Mouse (Mus musculus): ENCODE measurements around the gene Map4k2. TPM values are rescaled to one million over a fixed set of nuclear protein-coding genes. Genes with fewer than 3 reads are reported as not detected.

Gene Map4k2
- polyA plus RNA-seq, 1 experiment = 10.2 TPM

GRCm38 (mm10) chr19:6385821-6386220, 44.9 kb downstream of the Map4k2 start:
- no peak for TF ChIP-seq CEBPB (IDR thresholded peaks at IDR 0.05; ENCODE audit: low read depth)
- no peak for TF ChIP-seq CTCF (IDR thresholded peaks at IDR 0.05; ENCODE audit: control insufficient read depth, insufficient read depth, insufficient read length)
- no peak for TF ChIP-seq FOSL1 (IDR thresholded peaks at IDR 0.05; ENCODE audit: insufficient read depth, low read length, poor library complexity, severe bottlenecking)
- TF ChIP-seq MYOD1 (IDR thresholded peaks at IDR 0.05; ENCODE audit: control insufficient read depth, insufficient read length, low read depth) = no peak
- no peak for TF ChIP-seq USF1 (IDR thresholded peaks at IDR 0.05; ENCODE audit: low read depth)
- TF ChIP-seq MAX (IDR thresholded peaks at IDR 0.05) = no peak
- Histone ChIP-seq H3K4me3 (ENCODE audit: insufficient read depth, poor library complexity, severe bottlenecking) (no peak overlapping the region), H3K79me2 (ENCODE audit: control insufficient read depth, insufficient read depth) (no peaks in the 10 kb centered on the region), H3K27me3 (ENCODE audit: control insufficient read depth, insufficient read depth, insufficient read length) (no peaks in the 10 kb centered on the region), H3K79me3 (ENCODE audit: low read depth) (no peaks in the 10 kb centered on the region), H3ac (ENCODE audit: control insufficient read depth, insufficient read length, low read depth) (no peak overlapping the region), H3K36me3 (ENCODE audit: control insufficient read depth, insufficient read depth) (peaks cover under 1% of the 10 kb centered on the region)

DNA sequence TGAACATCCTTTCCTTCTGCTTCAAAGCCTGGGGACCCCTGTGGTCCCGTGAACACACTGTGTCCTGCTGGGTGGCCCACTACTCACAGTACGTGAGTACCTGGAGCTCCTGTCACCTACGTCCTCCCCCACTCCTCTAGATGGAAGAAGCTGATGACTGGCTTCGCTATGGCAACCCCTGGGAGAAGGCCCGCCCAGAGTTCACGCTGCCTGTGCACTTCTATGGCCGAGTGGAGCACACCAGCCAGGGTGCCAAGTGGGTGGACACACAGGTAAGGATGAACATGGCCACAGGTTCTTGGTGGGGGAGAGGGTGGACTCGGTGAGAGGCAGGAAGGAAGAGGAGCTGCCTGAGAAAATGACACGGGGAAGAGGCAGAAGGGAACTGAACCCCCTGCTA, 45.3 kb downstream of the Map4k2 start:
- no peaks in the 10 kb centered on the region for H3K79me2 ChIP-seq (ENCODE audit: control insufficient read depth, insufficient read depth)
- TF ChIP-seq FOSL1 (IDR thresholded peaks at IDR 0.05; ENCODE audit: insufficient read depth, low read length, poor library complexity, severe bottlenecking) (no peak), CTCF (IDR thresholded peaks at IDR 0.05; ENCODE audit: control insufficient read depth, insufficient read depth, insufficient read length) (no peak), USF1 (IDR thresholded peaks at IDR 0.05; ENCODE audit: low read depth) (no peak), MYOG (IDR thresholded peaks at IDR 0.05; ENCODE audit: control insufficient read depth, extremely low read depth, insufficient read length) (no peak), CEBPB (IDR thresholded peaks at IDR 0.05; ENCODE audit: low read depth) (no peak), MAX (IDR thresholded peaks at IDR 0.05) (no peak), MYOD1 (IDR thresholded peaks at IDR 0.05; ENCODE audit: control insufficient read depth, insufficient read length, low read depth) (no peak)
- no peak overlapping the region for H3K4me3 ChIP-seq (ENCODE audit: insufficient read depth, poor library complexity, severe bottlenecking)
- H3K36me3 ChIP-seq (ENCODE audit: control insufficient read depth, insufficient read depth) = no peaks in the 10 kb centered on the region
- H3K27me3 ChIP-seq (ENCODE audit: control insufficient read depth, insufficient read depth, insufficient read length) = no peaks in the 10 kb centered on the region
- no peak overlapping the region for H3ac ChIP-seq (ENCODE audit: control insufficient read depth, insufficient read length, low read depth)
- H3K79me3 ChIP-seq (ENCODE audit: low read depth) = no peaks in the 10 kb centered on the region

GRCm38 (mm10) chr19:6388006-6388405, 47.1 kb downstream of the Map4k2 start:
- H3ac ChIP-seq (ENCODE audit: control insufficient read depth, insufficient read length, low read depth) = no peak overlapping the region
- no peaks in the 10 kb centered on the region for H3K36me3 ChIP-seq (ENCODE audit: control insufficient read depth, insufficient read depth)
- no peaks in the 10 kb centered on the region for H3K79me3 ChIP-seq (ENCODE audit: low read depth)
- no peaks in the 10 kb centered on the region for H3K27me3 ChIP-seq (ENCODE audit: control insufficient read depth, insufficient read depth, insufficient read length)
- no peak overlapping the region for H3K4me3 ChIP-seq (ENCODE audit: insufficient read depth, poor library complexity, severe bottlenecking)
- H3K79me2 ChIP-seq (ENCODE audit: control insufficient read depth, insufficient read depth) = no peaks in the 10 kb centered on the region
- TF ChIP-seq CEBPB (IDR thresholded peaks at IDR 0.05; ENCODE audit: low read depth) = no peak
- TF ChIP-seq FOSL1 (IDR thresholded peaks at IDR 0.05; ENCODE audit: insufficient read depth, low read length, poor library complexity, severe bottlenecking) = no peak
- TF ChIP-seq CTCF (IDR thresholded peaks at IDR 0.05; ENCODE audit: control insufficient read depth, insufficient read depth, insufficient read length) = no peak
- no peak for TF ChIP-seq MAX (IDR thresholded peaks at IDR 0.05)
- no peak for TF ChIP-seq MYOD1 (IDR thresholded peaks at IDR 0.05; ENCODE audit: control insufficient read depth, insufficient read length, low read depth)
- no peak for TF ChIP-seq MYOG (IDR thresholded peaks at IDR 0.05; ENCODE audit: control insufficient read depth, extremely low read depth, insufficient read length)

- Histone ChIP-seq H3K4me3 (ENCODE audit: insufficient read depth, poor library complexity, severe bottlenecking) (no peak overlapping the region), H3K79me3 (ENCODE audit: low read depth) (no peaks in the 10 kb centered on the region), H3K36me3 (ENCODE audit: control insufficient read depth, insufficient read depth) (no peaks in the 10 kb centered on the region), H3ac (ENCODE audit: control insufficient read depth, insufficient read length, low read depth) (no peak overlapping the region), H3K79me2 (ENCODE audit: control insufficient read depth, insufficient read depth) (no peaks in the 10 kb centered on the region), H3K27me3 (ENCODE audit: control insufficient read depth, insufficient read depth, insufficient read length) (no peaks in the 10 kb centered on the region)
- TF ChIP-seq USF1 (IDR thresholded peaks at IDR 0.05; ENCODE audit: low read depth) = no peak
These were observed 48.9 kb downstream of the Map4k2 start for GRCm38 (mm10) chr19:6389803-6390202.

- Histone ChIP-seq H3K79me3 (ENCODE audit: low read depth) (no peaks in the 10 kb centered on the region), H3K36me3 (ENCODE audit: control insufficient read depth, insufficient read depth) (no peaks in the 10 kb centered on the region), H3K4me3 (ENCODE audit: insufficient read depth, poor library complexity, severe bottlenecking) (no peak overlapping the region), H3ac (ENCODE audit: control insufficient read depth, insufficient read length, low read depth) (no peak overlapping the region), H3K27me3 (ENCODE audit: control insufficient read depth, insufficient read depth, insufficient read length) (no peaks in the 10 kb centered on the region), H3K79me2 (ENCODE audit: control insufficient read depth, insufficient read depth) (no peaks in the 10 kb centered on the region)
- TF ChIP-seq FOSL1 (IDR thresholded peaks at IDR 0.05; ENCODE audit: insufficient read depth, low read length, poor library complexity, severe bottlenecking) = no peak
- no peak for TF ChIP-seq USF1 (IDR thresholded peaks at IDR 0.05; ENCODE audit: low read depth)
- no peak for TF ChIP-seq CTCF (IDR thresholded peaks at IDR 0.05; ENCODE audit: control insufficient read depth, insufficient read depth, insufficient read length)
- TF ChIP-seq CEBPB (IDR thresholded peaks at IDR 0.05; ENCODE audit: low read depth) = no peak
- TF ChIP-seq MYOG (IDR thresholded peaks at IDR 0.05; ENCODE audit: control insufficient read depth, extremely low read depth, insufficient read length) = no peak
- TF ChIP-seq MAX (IDR thresholded peaks at IDR 0.05) = no peak
- TF ChIP-seq MYOD1 (IDR thresholded peaks at IDR 0.05; ENCODE audit: control insufficient read depth, insufficient read length, low read depth) = no peak
These were observed 49.3 kb downstream of the Map4k2 start for GRCm38 (mm10) chr19:6390251-6390650.

DNA sequence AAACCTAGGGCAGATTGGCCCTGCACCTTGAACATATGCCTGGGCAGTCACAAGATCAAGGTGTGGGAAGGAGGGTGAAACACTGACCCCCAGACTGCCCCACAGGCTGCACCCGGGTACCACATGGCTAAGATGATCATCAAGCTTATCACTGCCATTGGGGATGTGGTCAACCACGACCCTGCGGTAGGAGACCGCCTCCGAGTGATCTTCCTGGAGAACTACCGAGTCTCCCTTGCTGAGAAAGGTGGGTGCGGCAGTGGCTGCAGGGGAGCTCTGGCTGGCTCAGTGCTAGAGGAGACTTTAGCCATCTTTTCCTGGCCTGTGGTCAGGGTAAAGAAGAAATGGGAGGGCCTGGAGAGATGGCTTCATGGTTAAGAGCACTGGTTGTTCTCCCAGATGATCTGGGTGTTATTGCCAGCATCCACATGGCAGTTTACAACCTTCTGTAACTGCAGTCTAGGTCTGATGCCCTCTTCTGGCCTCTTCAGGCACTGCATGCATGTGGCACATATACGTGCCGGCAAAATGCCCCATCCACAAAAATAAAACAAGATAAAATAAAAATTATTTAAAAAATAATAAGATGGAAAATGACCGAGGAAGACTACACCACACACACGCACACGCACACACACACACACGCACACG, 51.9 kb downstream of the Map4k2 start:
- H3ac ChIP-seq (ENCODE audit: control insufficient read depth, insufficient read length, low read depth) = no peak overlapping the region
- H3K27me3 ChIP-seq (ENCODE audit: control insufficient read depth, insufficient read depth, insufficient read length) = no peaks in the 10 kb centered on the region
- no peak overlapping the region for H3K4me3 ChIP-seq (ENCODE audit: insufficient read depth, poor library complexity, severe bottlenecking)
- no peak for TF ChIP-seq CEBPB (IDR thresholded peaks at IDR 0.05; ENCODE audit: low read depth)
- H3K79me2 ChIP-seq (ENCODE audit: control insufficient read depth, insufficient read depth) = no peaks in the 10 kb centered on the region
- H3K79me3 ChIP-seq (ENCODE audit: low read depth) = no peaks in the 10 kb centered on the region
- no peaks in the 10 kb centered on the region for H3K36me3 ChIP-seq (ENCODE audit: control insufficient read depth, insufficient read depth)

Measured in C2C12 (cell line).